In the genomic region with DNA sequence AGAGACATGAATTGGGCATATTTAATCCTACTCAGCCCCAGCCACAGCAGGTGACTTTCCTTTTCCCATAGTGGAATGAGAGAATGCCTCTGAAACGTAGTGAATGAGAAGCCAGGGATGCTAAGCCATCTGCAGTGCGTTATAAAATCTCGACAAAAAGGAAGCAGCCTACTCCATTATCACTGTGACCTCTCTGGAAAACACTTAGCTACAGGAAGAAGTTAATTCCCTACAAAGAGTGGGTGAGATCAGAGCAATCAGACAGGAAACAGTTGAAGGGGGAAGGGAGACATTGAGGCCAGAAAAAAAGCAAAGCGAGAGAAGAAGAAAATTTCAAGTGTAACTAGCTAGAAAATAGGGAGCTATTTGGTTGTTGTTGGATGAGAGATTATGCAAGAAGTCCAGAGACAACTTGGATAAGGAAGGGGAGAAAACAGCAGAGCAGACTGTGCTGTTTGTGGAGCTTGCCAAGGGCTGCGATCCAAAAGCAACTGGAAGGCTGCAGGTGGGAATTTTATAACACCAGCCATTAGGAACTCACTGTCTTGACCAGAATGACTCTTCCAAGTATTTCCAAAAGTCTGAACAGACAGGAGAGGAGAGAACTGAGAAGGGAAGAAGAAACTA, we compare ENCODE assay signal across 13 mouse cellular contexts.
A peak's percentile ranks its signal among the peaks of the same experiment; 100 is the strongest.
DNase-seq lines count a peak whose midpoint lies in the region; ATAC-seq and TF ChIP-seq lines count a peak whose summit lies in the region.
"Had no signal": no experiment of that assay in that cellular context is flagged by ENCODE, and none has a peak within 500 bp of the region (broad histone marks: within the 10 kb centered on the region; RNA-seq: fewer than 3 reads in every experiment).

No protein-coding gene starts in this region.

- no peaks in the 10 kb centered on the region for H3K27me3 ChIP-seq in heart, embryonic 12.5 days (replicated peaks)
- no peaks in the 10 kb centered on the region for H3K27me3 ChIP-seq in liver, postnatal 0 days (ENCODE audit: insufficient read depth, low read length)
- peaks cover 8% of the 10 kb centered on the region; the same call in 1 of the 2 replicates for H3K27me3 ChIP-seq in midbrain, embryonic 10.5 days (ENCODE audit: low read depth, poor library complexity, severe bottlenecking)
- H3K27me3 ChIP-seq in thymus, adult 2 months (ENCODE audit: control insufficient read depth, insufficient read depth, low read length), result no peaks in the 10 kb centered on the region
- H3K27me3 ChIP-seq: liver, embryonic 13.5 days had no signal

- DNase-seq in frontal cortex, postnatal 10 days (ENCODE audit: low spot score in 2 of 2), result no peak
- peak; percentile 20 for DNase-seq in urinary bladder, postnatal 25 days (ENCODE audit: low spot score)
- DNase-seq in urinary bladder, postnatal 4 days (ENCODE audit: low spot score in 2 of 2), result no peak
- DNase-seq in liver, postnatal 0 days, result no peak
- DNase-seq in midbrain, embryonic 10.5 days (ENCODE audit: low spot score), result no peak
- no peak for DNase-seq in thymus, adult 2 months
- DNase-seq: cerebellum, postnatal 25 days; kidney, adult 18-20 months; liver, embryonic 13.5 days; thymus, postnatal 14 days had no signal

- no peak overlapping the region for H3K9ac ChIP-seq in heart, embryonic 12.5 days
- H3K9ac ChIP-seq in liver, postnatal 0 days (replicated peaks), result no peak overlapping the region
- H3K9ac ChIP-seq: liver, embryonic 13.5 days had no signal

- no peak for TF ChIP-seq POLR2A in thymus, adult 2 months (IDR thresholded peaks at IDR 0.05; ENCODE audit: control insufficient read depth, extremely low read depth, insufficient read depth, low read length, poor library complexity)

- H3K4me1 ChIP-seq in heart, embryonic 12.5 days (replicated peaks), result peaks cover 9% of the 10 kb centered on the region; the same call in 1 of the 2 replicates
- H3K4me1 ChIP-seq in liver, postnatal 0 days (ENCODE audit: insufficient read depth), result no peaks in the 10 kb centered on the region
- peaks cover 10% of the 10 kb centered on the region for H3K4me1 ChIP-seq in midbrain, embryonic 10.5 days
- no peaks in the 10 kb centered on the region for H3K4me1 ChIP-seq in thymus, adult 2 months (replicated peaks; ENCODE audit: control insufficient read depth, insufficient read depth, low read length)
- H3K4me1 ChIP-seq: liver, embryonic 13.5 days had no signal

- 29% methylated on average over 5 of the region's 5 CpGs for WGBS in heart, embryonic 12.5 days
- 29% methylated on average over 5 of the region's 5 CpGs for WGBS in liver, postnatal 0 days (ENCODE audit: insufficient replicate concordance)
- 53% methylated on average over 5 of the region's 5 CpGs for WGBS in midbrain, embryonic 10.5 days
- 25% methylated on average over 5 of the region's 5 CpGs for WGBS in thymus, adult 2 months

- H3K27ac ChIP-seq in heart, embryonic 12.5 days (ENCODE audit: poor library complexity, severe bottlenecking), result no peak overlapping the region
- no peak overlapping the region for H3K27ac ChIP-seq in liver, postnatal 0 days (ENCODE audit: low read depth)
- H3K27ac ChIP-seq in midbrain, embryonic 10.5 days (replicated peaks), result no peak overlapping the region
- H3K27ac ChIP-seq in thymus, adult 2 months (ENCODE audit: control insufficient read depth, insufficient read depth, low read length), result no peak overlapping the region
- H3K27ac ChIP-seq: liver, embryonic 13.5 days had no signal

- TF ChIP-seq EP300 in liver, postnatal 0 days (IDR thresholded peaks at IDR 0.05; ENCODE audit: low read depth), result no peak

- no peaks in the 10 kb centered on the region for H3K9me3 ChIP-seq in heart, embryonic 12.5 days (replicated peaks)
- H3K9me3 ChIP-seq in liver, postnatal 0 days (ENCODE audit: low read length), result no peaks in the 10 kb centered on the region
- no peaks in the 10 kb centered on the region for H3K9me3 ChIP-seq in midbrain, embryonic 10.5 days (replicated peaks)
- H3K9me3 ChIP-seq: liver, embryonic 13.5 days had no signal

- TF ChIP-seq CTCF in liver, postnatal 0 days (IDR thresholded peaks at IDR 0.05; ENCODE audit: low read depth), result no peak
- no peak for TF ChIP-seq CTCF in thymus, adult 2 months (IDR thresholded peaks at IDR 0.05; ENCODE audit: borderline replicate concordance, control insufficient read depth, extremely low read depth, insufficient read depth, low read length, poor library complexity)

- no peak overlapping the region for H3K4me2 ChIP-seq in heart, embryonic 12.5 days
- no peak overlapping the region for H3K4me2 ChIP-seq in liver, postnatal 0 days (ENCODE audit: low read depth, low read length)
- H3K4me2 ChIP-seq: liver, embryonic 13.5 days had no signal

- ATAC-seq in frontal cortex, adult (ENCODE audit: low TSS enrichment), result 0 out of 2 replicates have a peak, but pooled peaks have one; percentile 23
- ATAC-seq in heart, embryonic 12.5 days (ENCODE audit: insufficient number of reproducible peaks, low FRiP score), result peak; percentile 69
- ATAC-seq in liver, postnatal 0 days, result no peak

- H3K4me3 ChIP-seq in heart, embryonic 12.5 days, result no peak overlapping the region
- no peak overlapping the region for H3K4me3 ChIP-seq in liver, postnatal 0 days (ENCODE audit: low read depth, low read length)
- H3K4me3 ChIP-seq in midbrain, embryonic 10.5 days, result no peak overlapping the region
- H3K4me3 ChIP-seq in thymus, adult 2 months (ENCODE audit: control insufficient read depth, insufficient read depth, low read length), result no peak overlapping the region
- H3K4me3 ChIP-seq: erythroblast, embryonic 14.5 days; liver, embryonic 13.5 days had no signal

- no peaks in the 10 kb centered on the region for H3K36me3 ChIP-seq in heart, embryonic 12.5 days
- H3K36me3 ChIP-seq in liver, postnatal 0 days (replicated peaks; ENCODE audit: insufficient read depth, low read length), result no peaks in the 10 kb centered on the region
- H3K36me3 ChIP-seq in midbrain, embryonic 10.5 days, result no peaks in the 10 kb centered on the region
- no peaks in the 10 kb centered on the region for H3K36me3 ChIP-seq in thymus, adult 2 months (ENCODE audit: control insufficient read depth, insufficient read depth, low read length)
- H3K36me3 ChIP-seq: liver, embryonic 13.5 days had no signal
